Comparison of ENCODE assay signal across 7 mouse cellular contexts in the genomic region with DNA sequence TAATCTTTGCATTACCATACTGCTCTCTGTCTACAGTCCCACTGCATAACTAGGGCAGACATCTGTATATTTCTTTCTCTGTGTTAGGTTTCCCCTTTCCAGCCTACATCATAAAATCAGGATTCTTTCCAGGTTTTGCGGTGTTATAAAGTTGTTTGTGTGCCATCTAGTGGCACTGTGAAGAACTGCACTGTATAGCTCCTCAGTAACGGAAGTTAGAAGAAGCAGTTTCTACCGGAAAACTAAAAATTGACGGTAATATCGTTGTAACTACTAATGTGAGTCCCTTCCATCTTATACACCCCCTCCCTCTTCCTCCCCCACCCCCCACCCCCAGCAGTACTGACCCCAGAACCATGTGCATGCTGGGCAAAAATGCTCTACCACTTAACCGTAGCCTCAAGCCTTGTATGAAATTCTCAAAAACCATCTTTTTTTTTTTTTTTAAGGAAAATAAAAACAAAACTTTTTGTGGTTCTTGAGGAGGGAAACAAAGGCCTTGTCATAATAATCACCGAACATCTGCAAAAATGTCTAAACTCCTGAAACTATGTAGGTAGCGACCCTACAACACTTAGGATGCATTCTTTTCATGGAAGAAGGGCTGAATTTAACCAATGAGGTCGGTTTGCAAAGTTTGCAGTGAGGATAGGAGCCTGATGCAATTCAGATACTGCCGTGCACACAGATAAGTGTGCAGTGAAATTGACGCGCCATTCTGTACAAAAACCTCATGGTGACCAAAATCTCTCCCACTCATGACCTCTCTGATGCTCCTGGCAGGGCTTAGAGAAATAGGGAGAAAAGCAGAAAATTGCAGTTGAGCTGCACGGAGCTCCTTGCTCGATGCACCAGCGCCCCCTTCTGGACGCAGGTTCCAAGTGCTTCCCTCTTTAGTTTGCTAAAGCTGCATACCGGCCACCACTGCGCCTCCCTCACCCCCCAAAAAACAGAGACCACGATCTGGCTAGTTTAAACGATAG. TPM values are rescaled to one million over a fixed set of nuclear protein-coding genes. Genes with fewer than 3 reads are reported as not detected.
A peak's percentile ranks its signal among the peaks of the same experiment; 100 is the strongest.
DNase-seq lines count a peak whose midpoint lies in the region; ATAC-seq and TF ChIP-seq lines count a peak whose summit lies in the region.

No protein-coding gene starts in this region.

- 0 out of 2 replicates have a peak, but pooled peaks cover 6% of the 10 kb centered on the region for H3K36me3 ChIP-seq in intestine, embryonic 16.5 days (ENCODE audit: control insufficient read depth, insufficient read depth, low read length)
- no peaks in the 10 kb centered on the region for H3K36me3 ChIP-seq in limb, embryonic 11.5 days (ENCODE audit: control insufficient read depth, insufficient read depth, low read length)
- H3K36me3 ChIP-seq in midbrain, embryonic 13.5 days: peaks cover 24% of the 10 kb centered on the region
- H3K36me3 ChIP-seq in small intestine, adult 2 months (ENCODE audit: control insufficient read depth, insufficient read depth, low read length): peaks cover 24% of the 10 kb centered on the region

- H3K4me3 ChIP-seq in intestine, embryonic 16.5 days (ENCODE audit: low read length): peak overlapping the region; percentile 32
- peak overlapping the region; percentile 1 for H3K4me3 ChIP-seq in limb, embryonic 11.5 days (ENCODE audit: low read depth, low read length)
- peak overlapping the region; percentile 25 for H3K4me3 ChIP-seq in midbrain, embryonic 13.5 days (replicated peaks)
- H3K4me3 ChIP-seq in small intestine, adult 2 months (ENCODE audit: low read depth, low read length): peak overlapping the region; percentile 9; the same call in 1 of the 2 replicates

- peak; percentile 66 for DNase-seq in adrenal gland, adult 8-10 months
- peak; percentile 90 for DNase-seq in embryo, embryonic 11 days
- peak; percentile 83 for DNase-seq in gastrocnemius, postnatal 36 days
- DNase-seq in limb, embryonic 11.5 days (ENCODE audit: low spot score): peak; percentile 94

- TF ChIP-seq POLR2A in small intestine, adult 2 months (IDR thresholded peaks at IDR 0.05; ENCODE audit: low read depth, low read length): no peak

- peak overlapping the region; percentile 62 for H3K4me2 ChIP-seq in intestine, embryonic 16.5 days (ENCODE audit: low read depth, low read length)
- peak overlapping the region; percentile 54 for H3K4me2 ChIP-seq in limb, embryonic 11.5 days (ENCODE audit: low read depth, severe bottlenecking)
- peak overlapping the region; percentile 55 for H3K4me2 ChIP-seq in midbrain, embryonic 13.5 days (replicated peaks)

- intact Hi-C loops in gastrocnemius, postnatal 36 days (cut with DNase I): loop anchor here (1.0 to 5.0 kb wide), 4 partner anchors 43 to 380 kb away; no protein-coding TSS in a partner anchor

- 4% methylated on average over 20 of the region's 20 CpGs for WGBS in intestine, embryonic 16.5 days
- 6% methylated on average over 20 of the region's 20 CpGs for WGBS in limb, embryonic 11.5 days
- WGBS in midbrain, embryonic 13.5 days: 4% methylated on average over 20 of the region's 20 CpGs
- WGBS in small intestine, adult 2 months: 4% methylated on average over 20 of the region's 20 CpGs

- 0 out of 2 replicates have a peak, but pooled peaks cover 3% of the 10 kb centered on the region for H3K4me1 ChIP-seq in intestine, embryonic 16.5 days (ENCODE audit: control insufficient read depth, insufficient read depth, low read length)
- H3K4me1 ChIP-seq in limb, embryonic 11.5 days (ENCODE audit: control insufficient read depth, insufficient read depth, low read length): no peaks in the 10 kb centered on the region
- H3K4me1 ChIP-seq in midbrain, embryonic 13.5 days (replicated peaks): peaks cover 7% of the 10 kb centered on the region
- peaks cover 2% of the 10 kb centered on the region; the same call in 1 of the 2 replicates for H3K4me1 ChIP-seq in small intestine, adult 2 months (ENCODE audit: control insufficient read depth, insufficient read depth, insufficient read length, low read length)

- peak; percentile 99 for TF ChIP-seq CTCF in small intestine, adult 2 months (IDR thresholded peaks at IDR 0.05; ENCODE audit: extremely low read depth, insufficient read length, insufficient replicate concordance, low read depth, low read length)

- peak; percentile 66 for ATAC-seq in intestine, embryonic 16.5 days
- ATAC-seq in limb, embryonic 11.5 days (ENCODE audit: insufficient number of reproducible peaks, low FRiP score, low TSS enrichment, low read depth): peak; percentile 68
- ATAC-seq in midbrain, embryonic 13.5 days: peak; percentile 80

- H3K27me3 ChIP-seq in intestine, embryonic 16.5 days (replicated peaks; ENCODE audit: control insufficient read depth, insufficient read depth, low read length): no peaks in the 10 kb centered on the region
- no peaks in the 10 kb centered on the region for H3K27me3 ChIP-seq in limb, embryonic 11.5 days (ENCODE audit: control insufficient read depth, insufficient read depth, low read length)
- H3K27me3 ChIP-seq in midbrain, embryonic 13.5 days: no peaks in the 10 kb centered on the region
- H3K27me3 ChIP-seq in small intestine, adult 2 months (ENCODE audit: control insufficient read depth, insufficient read depth, low read length): no peaks in the 10 kb centered on the region

- H3K9ac ChIP-seq in intestine, embryonic 16.5 days (ENCODE audit: low read depth, low read length): peak overlapping the region; percentile 49; the same call in 1 of the 2 replicates
- H3K9ac ChIP-seq in limb, embryonic 11.5 days (ENCODE audit: low read length): 0 out of 2 replicates have a peak overlapping the region, but pooled peaks have one; percentile 43
- H3K9ac ChIP-seq in midbrain, embryonic 13.5 days (replicated peaks): 0 out of 2 replicates have a peak overlapping the region, but pooled peaks have one; percentile 32

- no peaks in the 10 kb centered on the region for H3K9me3 ChIP-seq in intestine, embryonic 16.5 days (ENCODE audit: control insufficient read depth, low read length)
- no peaks in the 10 kb centered on the region for H3K9me3 ChIP-seq in limb, embryonic 11.5 days (ENCODE audit: control insufficient read depth, low read length)
- H3K9me3 ChIP-seq in midbrain, embryonic 13.5 days: no peaks in the 10 kb centered on the region

- H3K27ac ChIP-seq in intestine, embryonic 16.5 days (ENCODE audit: low read length): no peak overlapping the region
- H3K27ac ChIP-seq in limb, embryonic 11.5 days (replicated peaks; ENCODE audit: low read depth, low read length): no peak overlapping the region
- H3K27ac ChIP-seq in midbrain, embryonic 13.5 days: no peak overlapping the region
- H3K27ac ChIP-seq in small intestine, adult 2 months (ENCODE audit: insufficient read depth, low read depth, low read length): no peak overlapping the region

RNA-seq across cellular contexts. Expression of gene Plgrkt, which starts 12.0 kb away (rescaled TPM):
- total RNA-seq in adrenal gland, adult 8-10 months (2022): 10 to 100 TPM; 47.6 to 88.0 (median 75.4) TPM
- total RNA-seq in gastrocnemius, postnatal 36 days (2021): 10 to 100 TPM; 15.5 to 17.4 TPM
- 237 and 261 TPM in 2 replicates for polyA plus RNA-seq in intestine, embryonic 16.5 days (2015; fragmentation: Nextera tagmentation; extraction: Ambion mirVana)
- 34.4 and 38.3 TPM in 2 replicates for polyA plus RNA-seq in limb, embryonic 11.5 days (2014; fragmentation: Nextera tagmentation; extraction: Ambion mirVana)
- polyA plus RNA-seq in midbrain, embryonic 13.5 days (2015; fragmentation: Nextera tagmentation; extraction: Ambion mirVana): 93.9 and 97.1 TPM in 2 replicates
- 12.1 and 25.6 TPM in 2 replicates for polyA plus RNA-seq in small intestine, adult 2 months (2012; rRNA removed)

RNA-seq across cellular contexts. Expression of gene Cd274, which starts 12.1 kb away (rescaled TPM):
- total RNA-seq in adrenal gland, adult 8-10 months (2022): 1 to 10 TPM; 4.1 to 9.4 (median 7.3) TPM
- total RNA-seq in gastrocnemius, postnatal 36 days (2021): under 1 TPM; 0.52 to 0.61 TPM
- polyA plus RNA-seq in intestine, embryonic 16.5 days (2015; fragmentation: Nextera tagmentation; extraction: Ambion mirVana): 0.51 and 0.64 TPM in 2 replicates
- polyA plus RNA-seq in limb, embryonic 11.5 days (2014; fragmentation: Nextera tagmentation; extraction: Ambion mirVana): 0.04 TPM in 1 of 2 replicates, not detected in the other
- 0.27 and 0.70 TPM in 2 replicates for polyA plus RNA-seq in midbrain, embryonic 13.5 days (2015; fragmentation: Nextera tagmentation; extraction: Ambion mirVana)
- 0.86 and 3.7 TPM in 2 replicates for polyA plus RNA-seq in small intestine, adult 2 months (2012; rRNA removed)

RNA-seq across cellular contexts. Expression of gene Rln1, which starts 20.7 kb away (rescaled TPM):
- total RNA-seq in adrenal gland, adult 8-10 months (2022): not detected
- total RNA-seq in gastrocnemius, postnatal 36 days (2021): not detected
- not detected in 2 replicates for polyA plus RNA-seq in intestine, embryonic 16.5 days (2015; fragmentation: Nextera tagmentation; extraction: Ambion mirVana)
- polyA plus RNA-seq in limb, embryonic 11.5 days (2014; fragmentation: Nextera tagmentation; extraction: Ambion mirVana): 0.44 TPM in 1 of 2 replicates, not detected in the other
- 0.58 and 1.0 TPM in 2 replicates for polyA plus RNA-seq in midbrain, embryonic 13.5 days (2015; fragmentation: Nextera tagmentation; extraction: Ambion mirVana)
- not detected in 2 replicates for polyA plus RNA-seq in small intestine, adult 2 months (2012; rRNA removed)

RNA-seq across cellular contexts. Expression of gene Insl6, which starts 30.0 kb away (rescaled TPM):
- 1 to 10 TPM in 1 of 4 experiments, under 1 TPM in 2, not detected in 1; 0.42 to 1.5 (median 0.71) TPM for total RNA-seq in adrenal gland, adult 8-10 months (2022)
- total RNA-seq in gastrocnemius, postnatal 36 days (2021): not detected
- polyA plus RNA-seq in intestine, embryonic 16.5 days (2015; fragmentation: Nextera tagmentation; extraction: Ambion mirVana): 19.1 and 19.9 TPM in 2 replicates
- polyA plus RNA-seq in limb, embryonic 11.5 days (2014; fragmentation: Nextera tagmentation; extraction: Ambion mirVana): 6.9 TPM in 2 replicates
- 2.6 and 2.9 TPM in 2 replicates for polyA plus RNA-seq in midbrain, embryonic 13.5 days (2015; fragmentation: Nextera tagmentation; extraction: Ambion mirVana)
- polyA plus RNA-seq in small intestine, adult 2 months (2012; rRNA removed): 6.8 and 7.1 TPM in 2 replicates

RNA-seq across cellular contexts. Expression of gene Pdcd1lg2, which starts 55.5 kb away (rescaled TPM):
- not detected for total RNA-seq in adrenal gland, adult 8-10 months (2022)
- total RNA-seq in gastrocnemius, postnatal 36 days (2021): not detected
- 0.11 and 0.17 TPM in 2 replicates for polyA plus RNA-seq in intestine, embryonic 16.5 days (2015; fragmentation: Nextera tagmentation; extraction: Ambion mirVana)
- polyA plus RNA-seq in limb, embryonic 11.5 days (2014; fragmentation: Nextera tagmentation; extraction: Ambion mirVana): not detected in 2 replicates
- 0.09 TPM in 1 of 2 replicates, not detected in the other for polyA plus RNA-seq in midbrain, embryonic 13.5 days (2015; fragmentation: Nextera tagmentation; extraction: Ambion mirVana)
- 0.33 and 0.47 TPM in 2 replicates for polyA plus RNA-seq in small intestine, adult 2 months (2012; rRNA removed)
